Mouse (Mus musculus) cerebellum, postnatal 10 days (tissue): ENCODE measurements around the gene Alox8.

ENCODE experiments used
- DNase-seq, 2 experiments: peaks; one replicate each; pipeline ENCODE4 v3.0.0; 2021; ENCODE audit warnings: mixed read lengths in 2 of 2

Gene Alox8

DNA sequence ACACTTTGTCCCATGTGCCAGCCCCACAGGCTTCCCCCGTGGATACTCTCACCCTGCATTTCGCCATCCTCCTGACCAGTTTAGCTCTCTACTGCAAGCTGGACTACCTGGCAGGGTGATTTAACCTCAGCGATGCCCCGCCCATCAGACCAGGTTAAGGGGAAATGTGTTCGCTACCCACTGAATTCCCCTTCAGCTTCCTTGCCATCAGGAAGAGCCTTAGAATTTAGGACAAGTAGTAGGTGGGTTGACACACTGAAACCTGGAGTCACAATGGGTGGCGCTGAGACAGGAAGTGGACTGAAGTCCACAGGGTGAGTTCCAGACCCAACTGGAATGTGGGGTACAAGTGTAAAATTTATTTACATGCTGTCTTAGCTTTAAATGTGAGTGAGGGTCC, at the start of gene Alox8:
Gene Alox8 (minus strand): TSS at position 101 of the 400 bp plus-strand sequence.
- no peak for DNase-seq

DNA sequence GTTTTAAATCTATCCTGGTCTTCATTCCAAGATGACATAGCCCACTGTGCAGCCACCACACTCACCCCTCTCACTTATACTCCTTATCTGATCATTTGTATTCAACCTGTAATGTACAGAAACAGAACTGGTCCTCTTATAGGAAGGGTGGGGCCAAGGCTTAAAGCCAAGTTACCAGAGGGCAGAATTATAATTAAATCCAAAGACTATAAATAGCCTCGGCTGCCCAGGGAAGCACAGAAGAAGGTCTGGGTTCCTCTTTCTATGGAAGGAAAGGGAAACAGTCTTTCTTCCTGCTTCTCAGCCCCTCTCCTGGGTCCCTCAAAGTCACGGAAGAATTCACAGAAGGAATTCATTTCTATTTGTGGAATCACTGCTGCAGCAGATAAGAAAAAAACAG, 48.0 kb upstream of the Alox8 start:
- no peak for DNase-seq

DNA sequence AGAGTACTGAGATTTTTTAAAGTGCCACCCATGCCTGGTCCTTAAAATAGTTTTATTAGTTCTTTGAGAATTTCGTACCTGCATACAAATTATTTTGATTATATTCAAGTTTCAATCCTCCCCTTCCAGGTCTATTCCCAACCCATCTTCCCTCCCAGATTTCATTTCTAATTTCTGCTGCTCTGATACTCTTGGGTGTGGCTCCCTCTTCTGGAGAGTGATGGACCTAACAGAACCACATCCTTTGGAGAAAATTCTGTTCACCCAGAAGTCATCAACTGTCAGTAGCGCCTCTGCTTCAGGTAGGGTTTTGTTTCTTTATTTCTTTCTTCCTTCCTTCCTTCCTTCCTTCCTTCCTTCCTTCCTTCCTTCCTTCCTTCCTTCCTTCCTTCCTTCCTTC, 47.3 kb upstream of the Alox8 start:
- DNase-seq: peak; percentile 78 to 84

DNA sequence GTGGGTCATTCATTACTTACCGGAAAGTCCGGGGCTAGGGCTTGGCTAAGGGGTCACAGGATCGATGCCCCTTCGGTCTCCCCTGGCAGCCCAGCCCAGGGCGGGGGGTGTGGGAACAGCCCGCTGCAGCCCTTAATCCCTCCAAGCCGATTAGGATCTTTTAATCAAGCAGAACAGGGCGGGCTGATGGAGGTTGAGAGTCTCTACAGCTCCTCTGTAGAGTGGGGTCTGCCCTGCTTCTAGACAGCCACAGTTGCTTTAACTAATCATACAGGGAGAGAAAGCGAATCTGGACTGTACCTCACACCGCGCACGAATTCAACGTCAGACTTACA, 39.2 kb upstream of the Alox8 start, which contains the start of gene Gucy2e:
Gene Gucy2e (minus strand): TSS at position 111 of the 335 bp plus-strand sequence.
- DNase-seq: no peak

DNA sequence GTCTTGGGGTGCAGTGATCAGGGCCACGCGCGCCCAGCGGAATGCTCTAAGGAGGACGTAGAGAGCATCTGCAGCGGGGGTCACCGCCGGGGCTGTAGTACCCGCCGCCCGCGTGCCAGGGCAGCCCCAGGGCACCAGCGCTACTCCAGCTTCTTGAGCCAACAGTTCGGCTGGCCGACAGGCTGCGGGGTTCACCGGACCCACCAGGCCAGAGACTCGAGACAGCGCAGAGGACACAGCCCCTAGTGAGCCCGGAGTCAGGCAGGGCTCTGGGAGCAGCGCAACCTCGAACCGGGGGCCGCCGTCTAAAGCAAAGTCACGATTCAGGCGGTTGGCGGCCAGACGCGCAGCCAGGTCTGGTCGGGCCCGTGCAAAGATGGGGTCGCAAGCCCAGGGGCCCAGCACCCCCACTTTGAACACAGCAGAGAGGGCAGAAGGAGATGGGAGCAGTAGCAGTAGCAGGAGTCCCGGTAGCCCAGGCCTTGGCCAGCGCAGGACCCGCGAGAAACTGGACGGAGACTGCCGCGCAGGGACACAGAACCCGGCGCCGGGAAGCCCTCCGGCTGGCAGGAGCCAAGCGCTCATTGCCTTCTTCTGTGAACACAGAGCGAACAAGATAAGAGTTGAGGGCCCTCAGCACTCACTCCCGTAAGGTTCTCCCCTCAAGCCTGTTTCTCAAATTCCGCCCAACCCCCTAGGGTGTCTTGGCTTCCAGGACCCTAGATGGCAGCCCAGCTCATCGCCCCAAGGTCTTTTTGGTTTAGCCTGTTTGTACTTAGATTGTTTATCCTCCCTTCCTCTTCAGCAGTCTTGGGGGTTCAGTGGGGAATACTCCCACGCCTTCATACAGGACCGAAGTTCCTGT, 38.6 kb upstream of the Alox8 start:
- DNase-seq: peak in 1 of 2 experiments; percentile 49

DNA sequence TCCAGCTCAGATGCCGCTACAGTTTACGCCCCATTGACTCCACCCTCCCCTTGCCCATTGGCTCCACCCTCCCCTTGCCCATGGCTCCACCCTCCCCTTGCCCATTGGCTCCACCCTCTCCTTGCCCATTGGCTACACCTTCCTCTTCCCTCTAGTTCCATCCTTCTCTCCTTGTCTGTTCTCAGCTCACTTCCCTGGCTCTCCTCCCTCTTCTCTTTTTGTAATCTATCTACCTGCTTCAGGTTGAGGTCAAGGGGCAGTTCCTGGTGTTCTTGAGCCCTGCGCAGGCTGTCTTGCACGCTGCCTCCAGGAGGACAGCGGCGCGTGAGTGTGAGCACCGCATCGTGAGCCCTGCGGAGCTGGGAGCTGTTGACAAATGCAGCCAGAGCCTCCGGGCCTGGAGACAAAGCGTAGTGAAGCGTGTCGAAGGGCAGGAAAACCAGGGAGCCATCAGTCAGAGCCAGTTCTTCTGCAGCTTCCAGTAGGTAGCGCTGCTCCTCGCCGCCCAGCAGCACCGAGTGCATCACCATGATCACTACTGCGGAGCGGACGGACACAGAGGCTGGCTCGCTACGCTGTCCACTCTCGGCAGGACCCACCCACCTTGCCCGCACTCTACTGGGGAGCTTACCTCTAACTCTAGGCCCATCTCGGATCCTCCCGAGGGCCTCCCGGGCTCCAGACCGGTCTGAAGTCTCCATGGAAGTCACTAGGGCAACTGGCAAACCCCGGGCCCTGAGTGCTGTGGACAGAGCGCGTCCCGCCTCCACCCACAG, 37.8 kb upstream of the Alox8 start:
- DNase-seq: peak; percentile 92 to 93

DNA sequence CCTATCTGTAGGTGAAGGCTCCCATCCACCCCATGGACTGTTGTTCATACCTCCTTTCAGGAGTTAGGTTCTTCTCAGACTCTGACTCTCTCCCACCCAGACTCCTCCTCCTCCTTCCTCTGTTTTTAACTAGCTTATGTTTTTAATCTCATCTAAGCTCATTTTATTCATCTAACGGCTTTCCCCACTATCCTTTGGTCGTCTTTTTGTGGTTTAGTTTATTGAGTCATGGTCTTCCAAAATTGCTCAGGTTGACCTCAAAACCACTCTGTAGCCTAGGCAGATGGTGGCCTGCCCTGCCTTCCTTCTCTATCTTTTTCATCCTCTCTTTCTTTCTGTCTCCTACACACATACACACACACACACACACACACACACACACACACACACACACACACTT, 35.5 kb upstream of the Alox8 start:
- no peak for DNase-seq

DNA sequence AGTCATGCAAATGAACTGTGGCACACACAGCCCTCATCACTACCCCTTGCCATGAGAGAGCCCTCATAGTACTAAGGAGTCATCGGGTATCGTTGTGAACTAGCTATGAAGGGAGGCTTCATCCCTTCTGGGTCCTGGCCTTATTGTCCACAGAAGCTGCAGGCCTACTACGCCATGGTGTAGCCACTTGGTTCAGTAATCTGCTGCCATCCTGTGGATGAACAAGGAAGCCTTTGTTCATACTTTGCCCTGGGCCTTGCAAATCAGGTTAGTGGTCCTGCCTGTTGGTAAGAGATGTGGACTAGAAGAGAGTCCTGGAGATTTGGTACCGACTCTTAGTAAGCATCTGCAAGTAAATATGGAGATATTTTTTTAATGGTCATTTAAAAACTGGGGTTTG, 32.8 kb upstream of the Alox8 start:
- DNase-seq: no peak

DNA sequence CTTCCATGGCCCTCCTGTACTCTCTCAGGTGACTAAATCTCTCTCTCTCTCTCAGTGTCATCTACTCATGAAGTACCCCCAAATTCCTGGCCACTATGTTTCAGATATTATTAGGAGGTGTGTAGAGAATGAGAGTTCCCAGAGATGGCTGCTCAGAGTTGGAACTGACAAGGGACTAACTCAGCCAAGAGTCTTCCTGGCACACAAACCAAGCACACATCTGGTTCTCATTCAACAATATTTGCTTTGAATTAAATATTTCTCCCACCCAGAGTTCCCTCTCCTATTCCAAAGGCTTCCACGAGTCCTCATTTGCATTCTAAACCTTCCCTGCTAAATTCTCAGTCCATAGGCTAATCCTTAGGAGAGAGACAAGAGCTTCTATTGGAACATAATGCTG, 28.1 kb upstream of the Alox8 start:
- no peak for DNase-seq

DNA sequence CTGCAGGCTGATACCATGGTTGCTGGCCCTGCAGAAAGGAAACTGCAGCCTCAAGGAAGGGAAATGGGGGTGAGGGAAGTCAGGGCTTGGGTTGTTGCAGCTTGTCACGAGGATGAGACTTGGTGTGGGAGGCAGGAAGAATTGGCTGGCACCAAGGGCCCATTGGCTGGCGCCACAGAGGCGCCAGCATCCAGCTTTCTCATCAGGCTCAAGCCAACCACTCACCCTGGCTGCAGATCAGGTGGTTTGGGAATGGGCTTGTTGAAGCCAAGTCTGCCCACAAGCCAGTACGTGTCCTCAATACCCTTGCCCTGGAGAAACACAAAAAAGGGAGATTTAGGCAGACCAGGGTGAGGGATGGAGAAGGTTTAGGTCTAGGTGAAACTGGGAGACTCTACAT, 25.5 kb upstream of the Alox8 start:
- peak in 1 of 2 experiments; percentile 42 for DNase-seq

DNA sequence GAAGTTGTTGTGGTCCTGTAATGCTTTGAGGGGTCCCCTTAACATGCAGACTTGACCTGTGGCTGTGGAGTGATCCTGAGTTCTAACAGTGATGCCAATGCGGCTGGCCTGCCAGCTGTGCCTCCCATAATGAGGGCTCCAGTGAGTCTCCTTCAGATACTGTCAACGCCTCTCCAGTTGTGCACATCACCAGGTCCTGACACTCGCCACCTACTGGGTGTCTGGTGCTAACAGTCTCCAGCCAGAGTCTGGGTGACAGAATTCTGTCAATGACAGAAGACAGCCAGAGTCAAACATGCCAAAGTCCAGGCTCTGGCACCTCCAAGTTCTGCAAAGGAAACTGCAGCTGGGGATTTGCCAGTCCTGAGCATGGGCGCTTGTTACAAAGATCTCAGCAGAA, 23.4 kb upstream of the Alox8 start:
- DNase-seq: no peak

DNA sequence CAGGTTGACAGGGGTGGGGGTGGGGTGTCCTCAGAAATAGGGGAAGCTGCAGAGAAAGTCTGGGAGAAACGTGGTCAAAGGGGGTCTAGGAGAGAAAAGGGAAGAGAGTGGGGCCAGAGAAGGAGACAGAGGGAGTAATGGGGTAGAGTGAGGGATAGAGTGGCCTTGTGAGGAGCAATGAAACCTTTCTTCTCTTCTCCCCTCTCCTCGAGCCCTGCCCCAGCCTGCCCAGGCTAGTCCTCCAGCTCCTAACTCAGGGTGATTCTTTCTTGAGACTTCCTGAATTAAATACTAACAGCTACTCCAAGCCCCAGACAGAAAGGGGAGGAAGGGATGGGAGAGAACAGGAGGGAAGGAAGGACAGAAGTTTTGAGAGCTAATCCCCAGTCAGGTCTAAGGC, 21.0 kb upstream of the Alox8 start:
- DNase-seq: no peak

DNA sequence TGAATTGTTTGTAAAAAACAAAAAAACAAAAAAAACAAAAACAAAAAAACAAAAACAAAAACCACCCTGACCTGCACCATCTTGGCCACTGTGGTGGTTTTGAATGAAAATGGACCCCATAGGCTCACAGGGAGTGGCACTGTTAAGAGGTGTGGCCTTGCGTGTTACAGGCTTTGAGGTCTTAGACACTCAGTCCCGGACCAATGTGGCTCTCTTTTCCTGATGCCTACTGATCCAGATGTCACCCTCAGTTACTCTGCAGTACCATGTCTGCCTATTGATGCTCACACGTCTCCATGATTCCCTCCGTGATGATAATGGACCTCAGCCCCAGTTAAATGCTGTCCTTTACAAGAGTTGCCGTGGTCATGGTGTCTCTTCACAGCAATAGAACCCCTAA, 19.8 kb upstream of the Alox8 start:
- DNase-seq: no peak

DNA sequence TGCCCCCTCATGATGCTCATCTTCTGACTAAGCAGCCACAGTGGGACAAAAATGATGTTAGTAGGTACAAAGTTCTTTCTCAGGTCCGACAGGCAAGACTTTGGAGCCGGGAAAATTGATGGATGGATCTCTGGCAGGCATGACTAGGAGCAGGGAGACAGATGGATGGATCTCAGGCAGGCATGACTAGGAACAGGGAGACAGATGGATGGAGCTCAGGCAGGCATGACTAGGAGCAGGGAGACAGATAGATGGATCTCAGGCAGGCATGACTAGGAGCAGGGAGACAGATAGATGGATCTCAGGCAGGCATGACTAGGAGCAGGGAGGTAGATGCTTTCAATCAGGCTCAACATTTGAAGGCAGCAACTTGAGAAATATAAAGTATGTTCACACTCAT, 13.8 kb upstream of the Alox8 start:
- DNase-seq: peak; percentile 74 to 82

DNA sequence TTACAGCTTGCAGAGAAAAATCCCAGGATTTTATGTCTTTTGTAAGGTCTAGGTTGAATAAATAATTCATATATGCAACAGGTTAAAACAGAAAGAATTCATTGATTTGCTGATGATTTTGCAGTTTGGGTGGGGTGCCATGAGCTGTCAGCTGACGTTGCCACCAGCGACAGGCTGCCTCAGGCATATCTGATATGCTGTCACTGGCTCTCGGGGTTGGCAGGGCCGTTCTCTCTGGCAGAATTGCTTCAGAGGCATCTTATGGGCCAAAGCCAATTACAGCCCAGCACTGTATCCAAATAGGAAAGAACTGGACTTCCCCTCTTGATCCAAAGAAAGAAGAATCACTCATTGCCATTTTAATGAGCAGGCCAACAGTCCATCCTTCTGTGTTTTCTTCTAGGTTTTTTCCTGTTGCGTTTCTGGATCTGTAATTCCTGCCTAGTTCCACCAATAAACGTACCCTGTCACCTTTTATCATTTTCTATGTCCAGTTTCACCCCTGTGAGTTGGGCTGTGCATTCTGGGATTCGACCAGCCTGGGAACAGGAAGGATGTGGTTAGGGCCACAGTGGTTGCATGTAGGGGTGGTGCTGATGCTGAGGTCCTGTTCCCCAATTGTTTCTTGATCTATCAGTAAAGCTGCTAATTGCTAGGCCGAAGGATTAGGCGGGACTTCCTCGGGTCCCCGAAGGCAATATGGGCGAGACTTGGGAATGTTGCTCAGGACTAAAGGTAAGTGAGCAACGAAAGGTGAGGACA, 5.0 kb upstream of the Alox8 start:
- peak in 1 of 2 experiments; percentile 22 for DNase-seq

DNA sequence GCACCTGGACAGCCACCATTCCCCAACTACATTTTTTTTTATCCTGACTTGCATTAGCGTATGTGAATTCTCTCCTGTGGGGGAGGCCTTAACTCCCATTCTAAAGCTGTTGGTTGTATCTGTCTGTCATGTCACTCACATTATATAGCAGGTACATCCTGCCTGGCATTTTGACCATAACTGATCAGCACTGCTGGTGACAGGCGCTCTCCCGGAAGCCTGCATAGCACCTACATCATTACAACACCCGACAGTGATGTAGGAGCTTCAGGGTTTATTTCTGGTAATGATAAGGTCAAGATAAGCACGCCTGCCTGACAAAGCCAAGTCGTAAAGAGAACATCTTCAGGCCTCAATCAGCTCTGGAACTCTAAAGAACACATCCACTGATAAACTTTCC, 2.6 kb upstream of the Alox8 start:
- no peak for DNase-seq

DNA sequence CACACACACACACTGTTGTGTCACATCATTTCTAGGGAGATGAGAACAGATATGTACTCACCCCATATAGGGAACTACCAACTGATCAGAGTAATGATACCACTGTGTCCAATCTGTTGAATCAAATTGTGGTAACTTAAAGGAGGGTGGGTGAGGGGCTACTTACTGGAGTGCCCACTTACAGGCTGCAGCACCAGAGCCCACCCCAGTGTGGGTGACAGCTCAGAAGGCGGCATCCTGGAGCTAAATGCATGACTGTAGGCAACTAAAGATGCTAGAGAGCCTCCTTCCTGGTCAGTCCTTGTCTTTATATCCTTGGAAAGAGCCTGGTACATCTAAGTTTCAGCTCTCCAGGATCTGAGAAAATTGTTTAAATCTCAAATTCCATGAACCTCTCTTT, 1.6 kb upstream of the Alox8 start:
- no peak for DNase-seq

DNA sequence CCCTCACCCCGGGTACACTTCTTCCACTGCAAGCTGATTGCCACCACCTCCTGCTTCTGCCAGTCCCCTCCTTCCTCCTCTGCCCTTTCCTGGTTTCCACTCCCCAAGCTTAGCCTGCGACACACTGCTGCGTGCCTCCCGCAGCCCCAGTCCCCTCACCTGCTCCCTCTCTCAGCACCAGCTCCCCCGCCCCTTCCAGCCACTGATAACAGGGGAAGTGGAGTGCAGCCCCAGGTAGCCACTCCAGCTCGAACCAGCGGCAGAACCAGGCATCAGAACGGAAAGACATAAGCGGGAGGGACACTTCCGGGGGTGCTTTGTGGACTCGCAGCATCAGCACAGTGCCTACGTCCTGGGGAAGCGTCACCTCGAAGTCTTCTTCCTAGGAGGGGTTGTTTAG, 449 bp downstream of the Alox8 start:
- no peak for DNase-seq

DNA sequence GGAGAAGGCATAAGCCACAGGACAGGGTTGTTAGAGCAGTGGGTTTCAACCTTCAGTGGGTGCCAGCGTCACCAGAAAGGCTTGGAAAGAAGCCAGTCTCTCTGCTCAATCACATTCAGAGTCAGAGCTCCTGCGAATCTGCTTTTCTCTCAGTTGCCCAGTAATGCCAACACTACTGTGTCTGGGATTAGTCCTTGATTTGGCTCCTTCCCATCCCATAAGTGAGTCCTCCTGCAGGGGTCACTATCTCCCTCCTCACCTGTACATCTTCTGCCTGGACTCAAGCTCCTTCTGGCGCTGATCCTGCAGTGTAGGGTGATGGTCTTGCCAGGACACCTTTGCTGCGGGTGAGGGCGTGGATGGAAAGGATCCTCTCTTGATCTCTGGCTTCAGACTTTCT, 877 bp downstream of the Alox8 start:
- peak; percentile 69 to 76 for DNase-seq

DNA sequence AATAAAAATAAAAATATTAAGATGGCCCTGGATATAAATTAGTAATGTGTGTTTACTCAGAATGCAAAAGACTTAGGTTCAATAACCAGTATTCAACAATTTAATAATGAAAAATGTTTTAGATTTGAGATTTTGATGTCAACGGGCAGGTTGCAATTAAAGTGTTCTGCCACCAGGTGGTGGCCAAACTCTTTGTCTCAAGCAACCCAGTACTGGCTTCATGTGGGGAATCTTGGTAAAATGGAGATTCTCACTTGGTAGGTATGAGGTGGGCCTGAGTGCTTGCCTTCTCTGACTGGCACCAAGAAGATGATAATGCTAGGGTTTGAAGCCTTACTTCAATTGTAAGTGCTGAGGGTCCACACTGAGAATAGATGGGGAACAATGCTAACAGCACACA, 4.8 kb downstream of the Alox8 start:
- DNase-seq: peak; percentile 70 to 74

DNA sequence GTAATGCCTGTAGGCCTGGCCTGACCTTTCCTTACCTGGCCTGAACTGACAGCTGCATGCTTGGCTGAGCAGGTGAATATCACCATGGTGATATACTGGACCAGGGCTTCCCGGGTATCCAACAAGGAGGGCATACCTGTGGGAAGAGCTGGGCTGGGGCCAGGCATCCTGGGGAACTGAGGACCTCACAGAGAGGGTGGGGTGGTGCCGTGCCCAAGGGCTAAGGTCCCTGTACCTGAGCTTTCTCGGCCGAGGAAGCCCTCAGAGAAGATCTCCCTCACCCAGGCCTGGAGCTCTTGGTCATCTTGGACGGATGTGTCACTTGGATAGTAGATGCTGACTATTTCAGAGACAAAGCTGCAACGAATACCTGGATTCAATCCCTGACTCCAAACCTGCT, 11.7 kb downstream of the Alox8 start:
- DNase-seq: no peak

DNA sequence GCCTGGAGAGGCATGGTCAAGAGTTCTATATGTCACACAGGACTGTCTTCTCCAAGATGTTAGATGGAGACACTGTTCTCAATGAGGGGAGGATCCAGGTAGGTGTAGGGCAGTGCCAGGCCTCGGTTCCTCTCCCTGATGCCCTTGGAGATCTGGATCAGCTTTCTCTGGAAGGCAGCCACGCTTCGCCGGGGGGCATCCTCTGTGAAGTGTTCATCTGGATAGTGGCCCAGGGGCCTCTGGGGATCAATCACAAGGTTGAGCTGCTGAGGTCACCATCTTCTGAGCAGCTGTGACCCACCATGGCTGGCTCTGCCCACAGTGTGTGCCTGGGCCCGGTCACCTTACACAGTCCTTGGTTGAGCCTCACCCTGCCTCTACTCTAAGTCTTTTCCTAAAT, 12.6 kb downstream of the Alox8 start:
- DNase-seq: peak in 1 of 2 experiments; percentile 35

DNA sequence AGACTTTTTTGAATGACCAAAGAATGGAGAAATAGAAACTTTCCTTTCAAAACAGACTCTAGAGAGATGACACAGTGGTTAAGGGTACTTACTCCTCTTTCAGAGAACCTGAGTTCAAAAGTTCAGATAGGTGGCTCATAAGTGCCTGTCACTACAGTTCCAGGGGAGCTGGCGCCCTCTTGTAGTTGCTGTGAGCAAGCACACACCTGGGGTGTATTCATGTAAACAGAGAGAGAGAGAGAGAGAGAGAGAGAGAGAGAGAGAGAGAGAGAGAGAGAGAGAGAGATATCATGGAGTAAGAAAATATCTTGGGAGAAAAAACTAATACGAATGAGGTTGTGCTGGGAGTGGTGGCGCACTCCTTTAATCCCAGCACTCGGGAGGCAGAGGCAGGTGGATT, 17.5 kb downstream of the Alox8 start:
- no peak for DNase-seq
